In the genomic region with DNA sequence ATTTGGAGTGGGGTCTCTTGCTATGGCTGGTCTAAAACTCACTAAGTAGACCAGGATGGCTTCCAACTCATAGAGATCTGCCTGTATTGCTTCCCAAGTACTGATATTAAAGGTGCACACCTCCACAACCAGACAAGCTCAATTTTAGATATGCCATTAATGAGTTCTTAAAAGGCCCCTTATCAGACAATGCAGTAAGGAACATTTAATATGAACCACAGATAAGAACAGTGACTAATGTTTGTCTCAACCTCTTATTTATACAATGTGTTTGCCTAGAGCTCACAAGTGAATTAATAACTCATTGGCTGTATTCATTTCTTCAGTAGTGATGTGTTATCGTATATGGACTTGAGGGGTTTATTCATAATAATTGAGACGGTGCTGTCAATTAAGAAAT, we compare ENCODE assay signal across 26 mouse cellular contexts.
"Had no signal": no experiment of that assay in that cellular context is flagged by ENCODE, and none has a peak within 500 bp of the region (broad histone marks: within the 10 kb centered on the region; RNA-seq: fewer than 3 reads in every experiment).

No protein-coding gene starts in this region.

- H3K36me3 ChIP-seq: heart, embryonic 10.5 days; heart, embryonic 13.5 days; hindbrain, embryonic 10.5 days; hindbrain, embryonic 12.5 days; hindbrain, embryonic 15.5 days; kidney, embryonic 15.5 days; limb, embryonic 13.5 days; limb, embryonic 15.5 days; liver, embryonic 12.5 days had no signal

- ATAC-seq: hindbrain, postnatal 0 days; intestine, embryonic 16.5 days; liver, embryonic 12.5 days had no signal

- H3K9ac ChIP-seq: heart, embryonic 13.5 days; hindbrain, embryonic 12.5 days; hindbrain, embryonic 15.5 days; kidney, embryonic 15.5 days; limb, embryonic 13.5 days; limb, embryonic 15.5 days; liver, embryonic 12.5 days had no signal

- H3K27me3 ChIP-seq: heart, embryonic 13.5 days; hindbrain, embryonic 12.5 days; hindbrain, embryonic 15.5 days; kidney, embryonic 15.5 days; limb, embryonic 13.5 days; limb, embryonic 15.5 days; liver, embryonic 12.5 days had no signal

- H3K4me1 ChIP-seq: heart, embryonic 10.5 days; hindbrain, embryonic 10.5 days; hindbrain, embryonic 12.5 days; hindbrain, embryonic 15.5 days; kidney, embryonic 15.5 days; limb, embryonic 13.5 days; liver, embryonic 12.5 days had no signal

- H3K4me3 ChIP-seq: gastrocnemius, adult 2 months; heart, embryonic 10.5 days; heart, embryonic 13.5 days; hindbrain, embryonic 10.5 days; hindbrain, embryonic 12.5 days; hindbrain, embryonic 15.5 days; kidney, embryonic 15.5 days; limb, embryonic 13.5 days; limb, embryonic 15.5 days; liver, embryonic 12.5 days had no signal

- DNase-seq: gastrocnemius, adult 2 months; gastrocnemius, postnatal 10 days; gastrocnemius, postnatal 25 days; heart, adult 18-20 months; heart, postnatal 10 days; heart, postnatal 4 days; kidney, adult 11 months; kidney, adult 2 months; kidney, adult 9 months; kidney, postnatal 14 days; kidney, postnatal 36 days; layer of hippocampus, adult 9-11 months; layer of hippocampus, postnatal 36 days; left cerebral cortex, postnatal 4 days had no signal

- H3K27ac ChIP-seq: gastrocnemius, adult 2 months; heart, embryonic 10.5 days; hindbrain, embryonic 10.5 days; hindbrain, embryonic 12.5 days; hindbrain, embryonic 15.5 days; hindbrain, postnatal 0 days; kidney, embryonic 15.5 days; kidney, postnatal 0 days; limb, embryonic 13.5 days; limb, embryonic 15.5 days; liver, embryonic 12.5 days had no signal

- H3K9me3 ChIP-seq: heart, embryonic 10.5 days; heart, embryonic 13.5 days; hindbrain, embryonic 10.5 days; hindbrain, embryonic 12.5 days; hindbrain, embryonic 15.5 days; kidney, embryonic 15.5 days; limb, embryonic 13.5 days; limb, embryonic 15.5 days; liver, embryonic 12.5 days had no signal

- H3K4me2 ChIP-seq: heart, embryonic 13.5 days; hindbrain, embryonic 12.5 days; hindbrain, embryonic 15.5 days; kidney, embryonic 15.5 days; limb, embryonic 13.5 days; limb, embryonic 15.5 days; liver, embryonic 12.5 days had no signal
